Mouse (Mus musculus) activated CD4-positive, CD25-positive, alpha-beta regulatory T cell, adult 9 weeks (primary cell): Measurements from ENCODE around the gene Pigs. TPM values are rescaled to one million over a fixed set of nuclear protein-coding genes. Genes with fewer than 3 reads are reported as not detected.

Experiments used
- polyA plus RNA-seq: library from polyadenylated mRNA; unstranded; fragments of 100-300 nt; shearing (Covaris generic); gene quantifications from one replicate; pipeline ENCODE4 v1.2.1, GENCODE M21; 2017

Pigs gene
- polyA plus RNA-seq, result 132 TPM

GRCm38 (mm10) chr11:78327634-78328511 is at the start of gene Pigs:
TSS of gene Pigs (plus strand) at chr11:78328415.

GRCm38 (mm10) chr11:78290654-78291053 is 37.6 kb upstream of the Pigs start, which contains the start of gene BC030499:
TSS of gene BC030499 (plus strand) at chr11:78290841.

GRCm38 (mm10) chr11:78301357-78302084 is 26.7 kb upstream of the Pigs start, which contains the start of gene Spag5:
TSS of gene Spag5 (plus strand) at chr11:78301529.

GRCm38 (mm10) chr11:78322860-78323259 is 5.4 kb upstream of the Pigs start, which contains the start of gene Aldoc:
TSS of gene Aldoc (plus strand) at chr11:78322968.

GRCm38 (mm10) chr11:78343381-78344327 is 15.4 kb downstream of the Pigs start, which contains the start of gene Unc119:
TSS of gene Unc119 (plus strand) at chr11:78343482.

GRCm38 (mm10) chr11:78386508-78387043 is 58.4 kb downstream of the Pigs start, which contains the start of gene Foxn1:
TSS of gene Foxn1 (minus strand) at chr11:78386558.

Other genes with a start within 250 kb of the Pigs start
- gene Eral1, start 248.0 kb upstream of the Pigs start, polyA plus RNA-seq, result 37.6 TPM
- 22.6 TPM for gene Fam222b, start 233.8 kb upstream of the Pigs start, polyA plus RNA-seq
- 4.9 TPM for gene Traf4, start 162.8 kb upstream of the Pigs start, polyA plus RNA-seq
- 14.1 TPM for gene Nek8, start 151.7 kb upstream of the Pigs start, polyA plus RNA-seq
- 3.6 TPM for gene Tlcd1, start 151.7 kb upstream of the Pigs start, polyA plus RNA-seq
- gene Rpl23a, start 144.8 kb upstream of the Pigs start, polyA plus RNA-seq, result 1,683 TPM
- not detected for gene Rab34, start 140.0 kb upstream of the Pigs start, polyA plus RNA-seq
- gene Proca1, start 135.0 kb upstream of the Pigs start, polyA plus RNA-seq, result 0.67 TPM
- gene Sdf2, start 82.7 kb upstream of the Pigs start, polyA plus RNA-seq, result 112 TPM
- 52.5 TPM for gene Supt6, start 82.4 kb upstream of the Pigs start, polyA plus RNA-seq
- 91.8 TPM for gene 2610507B11Rik, start 66.7 kb upstream of the Pigs start, polyA plus RNA-seq
- gene BC030499, start 37.6 kb upstream of the Pigs start, polyA plus RNA-seq, result 0.61 TPM
- gene Spag5, start 26.9 kb upstream of the Pigs start, polyA plus RNA-seq, result 3.5 TPM
- gene Aldoc, start 5.4 kb upstream of the Pigs start, polyA plus RNA-seq, result 15.5 TPM
- 30.6 TPM for gene Unc119, start 15.1 kb downstream of the Pigs start, polyA plus RNA-seq
- not detected for gene Foxn1, start 58.1 kb downstream of the Pigs start, polyA plus RNA-seq
- not detected for gene Slc13a2, start 93.8 kb downstream of the Pigs start, polyA plus RNA-seq
- 1.4 TPM for gene Slc46a1, start 137.3 kb downstream of the Pigs start, polyA plus RNA-seq
- 0.38 TPM for gene Sarm1, start 169.3 kb downstream of the Pigs start, polyA plus RNA-seq
- gene Vtn, start 170.7 kb downstream of the Pigs start, polyA plus RNA-seq, result not detected
- gene Sebox, start 175.0 kb downstream of the Pigs start, polyA plus RNA-seq, result not detected
- 43.3 TPM for gene Tmem199, start 183.8 kb downstream of the Pigs start, polyA plus RNA-seq
- 32.9 TPM for gene Poldip2, start 183.8 kb downstream of the Pigs start, polyA plus RNA-seq
- 22.2 TPM for gene Tnfaip1, start 207.9 kb downstream of the Pigs start, polyA plus RNA-seq
- 116 TPM for gene Ift20, start 207.9 kb downstream of the Pigs start, polyA plus RNA-seq
- 12.8 TPM for gene Tmem97, start 222.4 kb downstream of the Pigs start, polyA plus RNA-seq